1 mouse cellular context compared by ENCODE assay signal in the genomic region with DNA sequence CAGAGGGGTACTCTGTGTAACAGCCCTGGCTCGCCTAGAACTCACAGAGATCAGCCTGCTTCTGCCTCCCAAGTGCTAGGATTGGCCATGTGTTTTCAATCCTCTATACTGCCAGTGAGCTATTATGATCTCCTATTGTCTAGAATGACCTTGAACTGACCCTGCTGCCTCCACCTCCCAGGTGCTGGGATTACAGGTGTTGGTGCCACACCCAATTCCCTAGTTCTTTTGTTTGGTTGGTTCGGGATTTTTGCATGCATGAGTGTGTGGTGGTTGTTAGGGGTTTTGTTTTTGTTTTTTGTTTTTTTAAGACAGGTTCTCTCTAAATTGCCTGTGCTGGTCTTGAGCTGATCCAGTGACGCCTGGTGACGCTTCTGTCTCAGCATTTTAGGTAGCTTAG.
TF ChIP-seq lines count a peak whose summit lies in the region.

No protein-coding gene starts in this region.

TF ChIP-seq in CH12.LX, 34 proteins besides CTCF, POLR2A, EP300 and RAD21:
- TF ChIP-seq MEF2A (IDR thresholded peaks at IDR 0.05; ENCODE audit: borderline replicate concordance, low read depth, low read length) = no peak
- no peak for TF ChIP-seq SIN3A (IDR thresholded peaks at IDR 0.05; ENCODE audit: low read length)
- no peak for TF ChIP-seq CHD2 (IDR thresholded peaks at IDR 0.05; ENCODE audit: low read length)
- TF ChIP-seq TCF12 (IDR thresholded peaks at IDR 0.05; ENCODE audit: low read depth, low read length) = no peak
- TF ChIP-seq MAX (IDR thresholded peaks at IDR 0.05; ENCODE audit: low read length) = no peak
- TF ChIP-seq PAX5 (IDR thresholded peaks at IDR 0.05; ENCODE audit: low read length) = no peak
- TF ChIP-seq NRF1 (IDR thresholded peaks at IDR 0.05; ENCODE audit: low read depth, low read length) = no peak
